Mouse (Mus musculus): Measurements from ENCODE around the gene Nrip2.

The Nrip2 gene

GRCm38 (mm10) chr6:128397574-128398261 is 1.4 kb upstream of the Nrip2 start:
- DNase-seq (ENCODE audit: low read depth) = no peak

GRCm38 (mm10) chr6:128399421-128400185 is 507 bp downstream of the Nrip2 start:
- no peak for DNase-seq (ENCODE audit: low read depth)

GRCm38 (mm10) chr6:128404708-128405107 is 5.6 kb downstream of the Nrip2 start:
- DNase-seq (ENCODE audit: low read depth) = no peak

GRCm38 (mm10) chr6:128408544-128409125 is 9.5 kb downstream of the Nrip2 start:
- DNase-seq (ENCODE audit: low read depth) = no peak

GRCm38 (mm10) chr6:128410305-128410704 is 11.2 kb downstream of the Nrip2 start:
- DNase-seq (ENCODE audit: low read depth) = no peak

GRCm38 (mm10) chr6:128411115-128411514 is 12.0 kb downstream of the Nrip2 start:
- peak; percentile 83 for DNase-seq (ENCODE audit: low read depth)

- no peak for DNase-seq (ENCODE audit: low read depth)
These were observed 17.1 kb downstream of the Nrip2 start for GRCm38 (mm10) chr6:128416169-128416568.

- no peak for DNase-seq (ENCODE audit: low read depth)
These were observed 19.0 kb downstream of the Nrip2 start for GRCm38 (mm10) chr6:128418076-128418475.

- DNase-seq (ENCODE audit: low read depth) = no peak
These were observed 21.9 kb downstream of the Nrip2 start for GRCm38 (mm10) chr6:128421036-128421435.

GRCm38 (mm10) chr6:128421480-128421879 is 22.4 kb downstream of the Nrip2 start:
- no peak for DNase-seq (ENCODE audit: low read depth)

- peak; percentile 34 for DNase-seq (ENCODE audit: low read depth)
These were observed 24.6 kb downstream of the Nrip2 start for GRCm38 (mm10) chr6:128423496-128424268.

- DNase-seq (ENCODE audit: low read depth) = peak; percentile 99
These were observed 25.3 kb downstream of the Nrip2 start, which contains the start of gene Itfg2 for GRCm38 (mm10) chr6:128424269-128425019. Gene Itfg2, minus strand, starts transcription at chr6:128424931.

GRCm38 (mm10) chr6:128425046-128425445 is 25.9 kb downstream of the Nrip2 start:
- no peak for DNase-seq (ENCODE audit: low read depth)

GRCm38 (mm10) chr6:128427571-128427970 is 28.5 kb downstream of the Nrip2 start:
- no peak for DNase-seq (ENCODE audit: low read depth)

GRCm38 (mm10) chr6:128429300-128429699 is 30.2 kb downstream of the Nrip2 start:
- no peak for DNase-seq (ENCODE audit: low read depth)

- no peak for DNase-seq (ENCODE audit: low read depth)
These were observed 30.7 kb downstream of the Nrip2 start for GRCm38 (mm10) chr6:128429826-128430225.

- DNase-seq (ENCODE audit: low read depth) = no peak
These were observed 33.3 kb downstream of the Nrip2 start for GRCm38 (mm10) chr6:128432356-128432915.

GRCm38 (mm10) chr6:128433566-128433965 is 34.5 kb downstream of the Nrip2 start:
- no peak for DNase-seq (ENCODE audit: low read depth)

GRCm38 (mm10) chr6:128435474-128435873 is 36.4 kb downstream of the Nrip2 start:
- DNase-seq (ENCODE audit: low read depth) = no peak

GRCm38 (mm10) chr6:128436356-128437005 is 37.4 kb downstream of the Nrip2 start:
- DNase-seq (ENCODE audit: low read depth) = no peak

- DNase-seq (ENCODE audit: low read depth) = peak; percentile 33
These were observed 38.2 kb downstream of the Nrip2 start for GRCm38 (mm10) chr6:128437288-128437687.
